Mouse (Mus musculus) urinary bladder, postnatal 14 days (tissue): ENCODE measurements around the gene Senp5.
"Not testable (repeated sequence)": the region's sequence is repeated elsewhere in the genome, so short reads cannot be mapped to it uniquely, and the experiment has no call there.

Source experiments
- DNase-seq: peaks from one replicate; pipeline ENCODE4 v3.0.0; 2021; ENCODE audit warnings: low spot score

Gene Senp5

DNA sequence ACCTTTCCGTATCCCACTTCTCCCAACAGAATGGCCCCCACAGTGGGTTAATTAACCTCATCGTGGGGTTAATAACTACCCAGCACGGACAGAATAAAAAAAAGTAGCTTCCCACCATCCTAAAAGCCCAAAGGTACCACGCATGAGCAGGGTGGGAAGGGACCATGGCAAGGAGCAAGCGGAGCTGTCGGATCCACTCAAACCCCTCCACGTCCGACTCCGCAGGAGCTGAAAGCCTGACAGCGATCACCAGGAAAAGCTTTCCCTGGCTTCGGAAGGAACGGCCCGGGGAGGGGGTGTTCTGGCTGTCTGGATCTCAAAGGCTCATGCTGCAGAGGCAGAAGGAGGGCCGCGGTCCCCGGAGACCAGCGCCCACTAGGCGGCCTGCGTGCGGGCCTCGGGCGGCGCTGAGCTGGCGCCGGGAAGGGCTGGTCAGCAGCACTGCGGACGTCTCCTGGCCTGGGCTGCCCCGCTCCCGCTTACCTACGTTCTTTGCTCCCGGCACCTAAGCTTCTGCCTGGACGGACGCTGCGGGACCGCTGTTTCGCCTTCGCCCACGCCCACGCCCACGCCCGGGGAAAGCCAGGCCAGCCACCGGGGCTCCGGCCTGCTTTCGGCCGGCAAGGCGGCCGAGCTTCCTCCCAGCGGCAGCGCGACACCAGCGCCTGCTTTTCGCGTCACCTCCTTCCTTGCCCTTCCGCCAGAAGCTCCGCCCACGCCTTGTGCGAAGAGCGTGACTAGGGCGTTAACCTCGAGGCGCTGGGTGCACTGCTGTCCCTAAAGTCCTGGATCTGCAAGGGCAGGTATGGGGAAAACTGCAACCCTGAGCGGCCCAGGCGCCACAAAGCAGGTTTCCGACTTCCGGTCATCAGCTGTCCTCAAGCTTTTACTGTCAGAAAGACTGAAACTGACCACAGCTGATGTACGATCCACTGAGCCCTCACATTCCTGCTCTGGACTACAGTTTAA is at the start of gene Senp5:
Gene Senp5 (minus strand): TSS at position 779 of the 969 bp plus-strand sequence.
- peak; percentile 94 for DNase-seq

GRCm38 (mm10) chr16:32042367-32042766 is 39.3 kb upstream of the Senp5 start:
- no peak for DNase-seq

GRCm38 (mm10) chr16:32019678-32020077 is 16.6 kb upstream of the Senp5 start:
- no peak for DNase-seq

DNA sequence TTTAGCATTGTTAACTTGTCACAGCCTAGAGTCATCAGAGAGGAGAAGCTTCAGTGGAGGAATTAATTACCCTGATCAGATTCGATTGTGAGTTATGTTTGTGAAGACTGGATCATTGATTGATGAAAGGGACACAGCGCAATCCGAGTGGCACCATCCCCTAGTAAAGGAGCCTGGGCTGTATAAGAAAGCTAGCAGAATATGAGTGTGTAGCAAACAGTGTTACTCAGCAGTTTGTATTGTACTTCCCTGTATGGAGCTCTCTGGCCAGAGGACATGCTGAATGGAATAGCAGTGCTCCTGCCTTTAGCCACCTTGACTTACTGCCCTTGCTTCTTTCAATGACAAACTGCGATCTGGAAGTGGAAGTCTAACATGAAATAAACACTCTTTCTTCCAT is 7.2 kb upstream of the Senp5 start:
- DNase-seq = no peak

- peak; percentile 17 for DNase-seq
These were observed 6.8 kb upstream of the Senp5 start for GRCm38 (mm10) chr16:32009913-32010312.

- DNase-seq = no peak
These were observed 5.6 kb upstream of the Senp5 start for GRCm38 (mm10) chr16:32008529-32009293.

- no peak for DNase-seq
These were observed 1.6 kb upstream of the Senp5 start for GRCm38 (mm10) chr16:32004731-32005130.

DNA sequence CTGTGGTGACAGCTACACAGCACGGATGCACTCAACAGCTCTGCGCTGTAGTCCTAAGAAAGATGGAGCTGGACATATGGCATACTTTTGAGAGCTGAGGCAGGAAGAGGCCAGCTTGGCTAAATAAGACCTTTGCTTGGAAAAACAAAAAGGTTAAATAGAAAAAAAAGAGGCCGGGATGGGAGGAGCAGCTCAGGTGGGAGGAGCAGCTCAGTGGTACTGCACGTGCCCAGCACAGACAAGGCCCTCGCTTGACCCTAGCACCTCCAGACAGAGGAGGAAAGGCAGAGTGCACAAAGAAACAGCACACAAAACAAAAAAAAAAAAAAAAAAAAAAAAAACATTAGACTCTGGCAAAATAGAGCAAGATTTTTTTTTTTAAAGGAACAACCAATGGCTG is 6.7 kb downstream of the Senp5 start:
- DNase-seq = no peak

DNA sequence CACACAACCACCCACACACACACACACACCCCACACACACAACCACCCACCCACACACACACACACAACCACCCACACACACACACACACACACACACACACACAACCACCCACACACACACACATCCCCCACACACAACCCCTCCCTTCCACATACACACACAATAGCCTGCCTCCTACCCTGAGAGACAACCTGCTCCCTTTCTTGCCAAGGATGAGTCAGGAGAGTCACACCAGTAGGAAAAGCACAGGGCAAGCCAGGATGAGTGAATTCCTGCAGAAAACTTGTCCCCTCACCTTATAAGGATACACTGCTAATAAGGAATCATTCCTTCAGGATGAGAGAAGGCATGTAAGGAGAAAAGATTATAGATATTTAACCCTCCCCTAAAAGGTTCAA is 9.1 kb downstream of the Senp5 start:
- DNase-seq = no peak

- DNase-seq = no peak
These were observed 9.9 kb downstream of the Senp5 start for GRCm38 (mm10) chr16:31993195-31993594.

GRCm38 (mm10) chr16:31992039-31992438 is 11.0 kb downstream of the Senp5 start:
- no peak for DNase-seq

DNA sequence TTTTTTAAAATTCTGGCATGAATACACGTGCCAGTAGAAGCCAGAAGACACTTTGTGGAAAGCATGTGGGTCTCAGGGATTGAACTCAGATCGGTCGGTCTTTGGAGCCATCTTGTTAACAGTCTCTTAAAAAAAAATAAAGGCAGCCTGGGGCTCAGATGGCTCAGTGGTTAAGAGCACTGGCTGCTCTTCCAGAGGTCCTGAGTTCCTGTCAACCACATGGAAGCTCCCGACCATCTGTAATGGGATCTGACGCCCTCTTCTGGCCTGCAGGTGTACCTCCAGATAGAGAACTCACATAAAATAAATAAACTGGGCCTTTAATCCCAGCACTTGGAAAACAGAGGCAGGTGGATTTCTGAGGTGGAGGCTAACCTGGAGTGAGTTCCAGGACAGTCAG is 22.1 kb downstream of the Senp5 start:
- no peak for DNase-seq

- DNase-seq = no peak
These were observed 23.6 kb downstream of the Senp5 start for GRCm38 (mm10) chr16:31979501-31979900.

GRCm38 (mm10) chr16:31975258-31975657 is 27.8 kb downstream of the Senp5 start:
- no peak for DNase-seq

GRCm38 (mm10) chr16:31963224-31963623 is 39.9 kb downstream of the Senp5 start:
- no peak for DNase-seq

GRCm38 (mm10) chr16:31948345-31948774 is 54.7 kb downstream of the Senp5 start, which contains the start of the genes 0610012G03Rik and Ncbp2:
0610012G03Rik (minus strand) TSS chr16:31948494.
Ncbp2 (plus strand) TSS chr16:31948513.
- DNase-seq = peak; percentile 97

- no peak for DNase-seq
These were observed 55.2 kb downstream of the Senp5 start for GRCm38 (mm10) chr16:31947901-31948316.

DNA sequence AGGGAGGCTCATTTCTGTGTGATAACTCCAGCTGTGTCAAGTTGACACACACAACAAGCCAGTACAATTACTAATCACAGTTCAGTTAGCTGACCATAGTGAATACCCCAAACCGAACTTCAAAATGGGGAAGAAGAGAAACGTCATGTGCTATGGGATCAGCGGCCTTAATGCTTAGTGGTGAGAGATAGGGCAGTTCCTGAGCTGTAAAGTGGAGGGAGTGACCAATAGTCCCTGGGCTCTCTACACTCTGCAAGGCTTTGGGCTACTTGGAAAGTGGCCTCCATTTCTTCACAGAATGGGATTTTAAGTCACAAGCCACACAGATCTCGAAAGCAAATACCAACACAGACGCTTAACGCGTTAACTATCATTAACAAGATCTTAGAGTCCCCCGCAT is 55.8 kb downstream of the Senp5 start:
- DNase-seq = no peak

DNA sequence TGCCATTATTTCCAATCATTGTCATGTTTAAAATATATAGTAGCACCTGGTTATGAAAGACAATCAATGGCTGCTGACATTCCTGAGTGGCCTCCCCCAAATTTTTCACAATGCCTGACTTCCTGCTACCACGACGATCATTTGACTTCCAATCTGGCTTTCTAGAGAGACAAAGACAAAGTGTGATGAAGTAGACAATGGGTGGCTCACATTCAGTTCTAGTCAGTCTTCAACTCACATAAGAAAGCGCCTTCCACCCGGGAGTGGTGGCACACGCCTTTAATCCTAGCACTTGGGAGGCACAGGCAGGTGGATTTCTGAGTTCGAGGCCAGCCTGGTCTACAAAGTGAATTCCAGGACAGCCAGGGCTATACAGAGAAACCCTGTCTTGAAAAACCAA is 57.1 kb downstream of the Senp5 start:
- DNase-seq = not testable (repeated sequence)

- DNase-seq = no peak
These were observed 57.7 kb downstream of the Senp5 start for GRCm38 (mm10) chr16:31945372-31945771.

DNA sequence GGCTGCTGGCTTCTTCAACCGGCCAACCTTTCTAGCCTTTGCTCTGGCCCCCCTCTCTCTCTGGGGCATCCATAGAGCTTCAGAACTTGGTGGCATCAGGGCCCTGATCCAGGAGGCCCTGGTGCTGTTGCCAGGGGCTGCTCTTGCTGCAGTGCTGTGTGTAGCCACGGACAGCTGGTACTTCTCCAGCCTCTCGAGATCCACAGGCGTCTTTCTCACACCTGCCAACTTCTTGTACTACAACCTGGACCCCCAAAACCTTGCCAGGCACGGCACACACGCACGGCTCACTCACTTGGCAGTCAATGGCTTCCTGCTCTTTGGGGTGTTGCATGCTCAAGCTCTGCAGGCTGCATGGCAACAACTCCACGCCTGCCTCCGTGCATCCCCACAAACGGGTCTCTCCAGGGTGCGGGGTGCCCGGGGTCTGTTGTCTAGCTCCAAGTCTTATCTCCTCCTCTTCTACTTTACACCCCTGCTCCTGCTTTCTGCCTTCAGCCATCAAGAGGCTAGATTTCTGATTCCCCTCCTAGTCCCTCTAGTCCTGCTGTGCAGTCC is 58.3 kb downstream of the Senp5 start:
- DNase-seq = no peak

- DNase-seq = peak; percentile 81
These were observed 59.1 kb downstream of the Senp5 start for GRCm38 (mm10) chr16:31943980-31944379.
